Mouse (Mus musculus) limb, embryonic 12.5 days (tissue): ENCODE data around the gene Coq8a. TPM values are rescaled to one million over a fixed set of nuclear protein-coding genes. Genes with fewer than 3 reads are reported as not detected.

Experiments
- ATAC-seq: fragments of 200-750 bp; cut with Nextera tagmentation; 2 replicates; pipeline ENCODE4 v1.8.0; 2017; ENCODE audit warnings: low read depth, moderate TSS enrichment; ENCODE audit not compliant: insufficient number of reproducible peaks, insufficient read depth, low FRiP score, low TSS enrichment
- H3K27ac ChIP-seq: fragments of 300-500 bp; sonication (generic); 2 replicates; pipeline ENCODE4 v1.5.1; 2016; ENCODE audit warnings: mild to moderate bottlenecking, moderate library complexity
- H3K27me3 ChIP-seq: fragments of 300-500 bp; sonication (generic); 2 replicates; pipeline ENCODE4 v1.6.1; 2016; ENCODE audit warnings: mild to moderate bottlenecking, moderate library complexity
- H3K36me3 ChIP-seq: fragments of 300-500 bp; sonication (generic); 2 replicates; pipeline ENCODE4 v1.6.1; 2016; ENCODE audit warnings: mild to moderate bottlenecking, moderate library complexity
- H3K4me1 ChIP-seq: fragments of 300-500 bp; sonication (generic); replicated peaks from 2 replicates; pipeline ENCODE4 v1.6.1; 2016
- H3K4me2 ChIP-seq: fragments of 300-500 bp; sonication (generic); 2 replicates; pipeline ENCODE4 v1.6.1; 2016; ENCODE audit warnings: mild to moderate bottlenecking, moderate library complexity
- H3K4me3 ChIP-seq: fragments of 300-500 bp; sonication (generic); replicated peaks from 2 replicates; pipeline ENCODE4 v1.5.1; 2016; ENCODE audit warnings: mild to moderate bottlenecking
- H3K9ac ChIP-seq: fragments of 300-500 bp; sonication (generic); replicated peaks from 2 replicates; pipeline ENCODE4 v1.6.1; 2016; ENCODE audit warnings: mild to moderate bottlenecking, moderate library complexity
- H3K9me3 ChIP-seq: fragments of 300-500 bp; sonication (generic); 2 replicates; pipeline ENCODE4 v1.6.1; 2016; ENCODE audit warnings: mild to moderate bottlenecking, moderate library complexity
- WGBS: fragments of 180-500 bp; shearing (Covaris S2); methylation state at CpG from one replicate; pipeline ENCODE4 v1.1.7; 2016; 5-methylcytosine and 5-hydroxymethylcytosine counted together
- polyA plus RNA-seq: library from polyadenylated mRNA; unstranded; fragments of >200 nt; fragmentation: Nextera tagmentation; extraction: Ambion mirVana; gene quantifications from 2 replicates; pipeline ENCODE4 v1.2.1, GENCODE M21; 2016

Coq8a gene
- polyA plus RNA-seq, result 4.0 and 6.0 TPM in 2 replicates

GRCm38 (mm10) chr1:180198959-180199714 is at the start of gene Coq8a:
Gene Coq8a, minus strand, starts transcription at chr1:180199602.
- Histone ChIP-seq H3K4me3 (no peak within 1 kb of the TSS), H3K36me3 (no peaks in the 10 kb centered on the region), H3K4me2 (no peak within 1 kb of the TSS), H3K27me3 (peaks cover 9% of the 10 kb centered on the region; the same call in 1 of the 2 replicates), H3K9me3 (peaks cover under 1% of the 10 kb centered on the region; the same call in 1 of the 2 replicates), H3K9ac (no peak within 1 kb of the TSS), H3K4me1 (peaks cover 10% of the 10 kb centered on the region), H3K27ac (no peak within 1 kb of the TSS)
- 63% methylated on average over 4 of the region's 4 CpGs for WGBS
- ATAC-seq, result no peak

DNA sequence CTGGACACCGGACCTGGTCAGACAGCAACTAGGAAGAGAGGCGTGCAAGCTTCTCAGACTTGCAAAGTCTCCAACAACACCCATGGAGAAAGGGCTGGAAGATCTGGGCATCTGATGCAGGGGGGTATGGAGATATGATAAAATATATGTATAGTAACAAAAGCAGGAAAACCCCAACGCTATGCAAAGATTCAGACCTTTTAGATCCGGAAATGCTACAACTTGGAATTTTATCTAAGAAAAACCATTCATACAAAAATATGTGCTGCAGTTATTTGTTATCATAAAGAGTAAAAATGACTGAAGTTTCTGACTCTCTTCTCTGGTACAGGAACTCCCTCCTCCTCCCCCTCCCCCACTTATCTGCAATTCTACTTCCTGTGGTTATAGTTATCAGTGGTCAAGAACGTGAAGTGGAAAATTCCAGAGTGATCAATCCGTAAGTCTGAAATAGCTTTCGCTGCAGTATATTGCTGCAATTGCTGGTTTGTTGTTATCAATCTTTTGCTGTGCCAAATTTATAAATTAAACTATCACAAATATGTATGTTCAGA is 49.3 kb upstream of the Coq8a start:
- H3K27me3 ChIP-seq, result no peaks in the 10 kb centered on the region; the same call in 1 of the 2 replicates
- ATAC-seq, result no peak
- H3K4me2 ChIP-seq, result no peak overlapping the region
- no peaks in the 10 kb centered on the region for H3K9me3 ChIP-seq
- 90% methylated on average over 7 of the region's 7 CpGs for WGBS
- peaks cover 11% of the 10 kb centered on the region for H3K4me1 ChIP-seq
- no peak overlapping the region for H3K4me3 ChIP-seq
- no peak overlapping the region for H3K27ac ChIP-seq
- no peak overlapping the region for H3K9ac ChIP-seq
- 0 out of 2 replicates have a peak, but pooled peaks cover 3% of the 10 kb centered on the region for H3K36me3 ChIP-seq

GRCm38 (mm10) chr1:180247901-180248300 is 48.5 kb upstream of the Coq8a start:
- Histone ChIP-seq H3K27me3 (no peaks in the 10 kb centered on the region; the same call in 1 of the 2 replicates), H3K27ac (no peak overlapping the region), H3K4me3 (no peak overlapping the region), H3K9ac (no peak overlapping the region), H3K9me3 (no peaks in the 10 kb centered on the region), H3K4me1 (peaks cover 11% of the 10 kb centered on the region), H3K4me2 (no peak overlapping the region), H3K36me3 (0 out of 2 replicates have a peak, but pooled peaks cover 3% of the 10 kb centered on the region)
- WGBS, result 92% methylated on average over 7 of the region's 7 CpGs
- ATAC-seq, result no peak

GRCm38 (mm10) chr1:180245741-180246507 is 46.5 kb upstream of the Coq8a start:
- Histone ChIP-seq H3K4me1 (peaks cover 11% of the 10 kb centered on the region), H3K9me3 (no peaks in the 10 kb centered on the region), H3K4me3 (no peak overlapping the region), H3K27me3 (no peaks in the 10 kb centered on the region; the same call in 1 of the 2 replicates), H3K36me3 (0 out of 2 replicates have a peak, but pooled peaks cover 3% of the 10 kb centered on the region), H3K27ac (no peak overlapping the region), H3K4me2 (no peak overlapping the region), H3K9ac (no peak overlapping the region)
- WGBS, result 88% methylated on average over 13 of the region's 13 CpGs
- no peak for ATAC-seq

DNA sequence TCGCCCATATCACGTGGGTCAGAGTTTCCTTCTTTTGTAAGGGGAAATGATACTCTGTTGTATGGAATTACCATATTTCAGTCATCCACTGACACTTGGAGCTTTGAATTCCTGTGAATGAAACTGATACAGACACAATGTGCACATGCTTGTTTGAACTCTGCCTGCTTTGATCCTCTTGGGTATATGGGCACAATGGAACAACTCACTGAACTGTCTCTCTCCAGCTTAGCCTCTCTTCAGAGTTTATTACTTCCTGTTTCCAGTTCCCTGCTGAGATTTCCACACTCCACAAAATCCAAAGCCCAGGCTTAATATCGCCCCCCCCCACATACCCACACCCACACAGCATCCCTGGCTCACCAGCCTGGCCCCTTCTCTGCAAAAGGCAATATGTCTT is 32.3 kb upstream of the Coq8a start:
- Histone ChIP-seq H3K9me3 (peaks cover 8% of the 10 kb centered on the region; the same call in 1 of the 2 replicates), H3K27ac (peak overlapping the region; percentile 50; the same call in 1 of the 2 replicates), H3K36me3 (no peaks in the 10 kb centered on the region), H3K27me3 (no peaks in the 10 kb centered on the region), H3K4me2 (no peak overlapping the region), H3K4me1 (peaks cover 16% of the 10 kb centered on the region), H3K4me3 (no peak overlapping the region), H3K9ac (no peak overlapping the region)
- ATAC-seq, result no peak
- 66% methylated on average over 3 of the region's 3 CpGs for WGBS

- H3K4me1 ChIP-seq, result peaks cover 24% of the 10 kb centered on the region
- no peaks in the 10 kb centered on the region for H3K36me3 ChIP-seq
- no peak overlapping the region for H3K4me3 ChIP-seq
- no peak for ATAC-seq
- no peak overlapping the region for H3K9ac ChIP-seq
- H3K27me3 ChIP-seq, result no peaks in the 10 kb centered on the region
- H3K27ac ChIP-seq, result no peak overlapping the region
- WGBS, result 26% methylated on average over 2 of the region's 2 CpGs
- no peak overlapping the region for H3K4me2 ChIP-seq
- peaks cover 8% of the 10 kb centered on the region; the same call in 1 of the 2 replicates for H3K9me3 ChIP-seq
These were observed 31.2 kb upstream of the Coq8a start for GRCm38 (mm10) chr1:180230580-180230979.

GRCm38 (mm10) chr1:180229906-180230305 is 30.5 kb upstream of the Coq8a start:
- Histone ChIP-seq H3K9me3 (peaks cover 8% of the 10 kb centered on the region; the same call in 1 of the 2 replicates), H3K27me3 (no peaks in the 10 kb centered on the region), H3K36me3 (no peaks in the 10 kb centered on the region), H3K9ac (no peak overlapping the region), H3K27ac (no peak overlapping the region), H3K4me2 (no peak overlapping the region), H3K4me3 (no peak overlapping the region), H3K4me1 (peaks cover 29% of the 10 kb centered on the region)
- ATAC-seq, result no peak
- 87% methylated on average over 7 of the region's 7 CpGs for whole genome bisulfite sequencing

GRCm38 (mm10) chr1:180228854-180229253 is 29.5 kb upstream of the Coq8a start:
- Histone ChIP-seq H3K9ac (no peak overlapping the region), H3K4me2 (no peak overlapping the region), H3K27ac (no peak overlapping the region), H3K27me3 (no peaks in the 10 kb centered on the region), H3K4me1 (peaks cover 29% of the 10 kb centered on the region), H3K36me3 (no peaks in the 10 kb centered on the region), H3K9me3 (peaks cover 8% of the 10 kb centered on the region; the same call in 1 of the 2 replicates), H3K4me3 (no peak overlapping the region)
- WGBS, result 85% methylated on average over 12 of the region's 12 CpGs
- no peak for ATAC-seq

- H3K27ac ChIP-seq, result peak overlapping the region; percentile 70
- peaks cover 18% of the 10 kb centered on the region for H3K4me1 ChIP-seq
- no peaks in the 10 kb centered on the region for H3K27me3 ChIP-seq
- H3K36me3 ChIP-seq, result no peaks in the 10 kb centered on the region
- no peak overlapping the region for H3K4me3 ChIP-seq
- H3K9me3 ChIP-seq, result peaks cover 8% of the 10 kb centered on the region; the same call in 1 of the 2 replicates
- WGBS, result 86% methylated on average over 3 of the region's 3 CpGs
- H3K4me2 ChIP-seq, result peak overlapping the region; percentile 71; the same call in 1 of the 2 replicates
- no peak for ATAC-seq
- no peak overlapping the region for H3K9ac ChIP-seq
These were observed 27.4 kb upstream of the Coq8a start for GRCm38 (mm10) chr1:180226766-180227165.

DNA sequence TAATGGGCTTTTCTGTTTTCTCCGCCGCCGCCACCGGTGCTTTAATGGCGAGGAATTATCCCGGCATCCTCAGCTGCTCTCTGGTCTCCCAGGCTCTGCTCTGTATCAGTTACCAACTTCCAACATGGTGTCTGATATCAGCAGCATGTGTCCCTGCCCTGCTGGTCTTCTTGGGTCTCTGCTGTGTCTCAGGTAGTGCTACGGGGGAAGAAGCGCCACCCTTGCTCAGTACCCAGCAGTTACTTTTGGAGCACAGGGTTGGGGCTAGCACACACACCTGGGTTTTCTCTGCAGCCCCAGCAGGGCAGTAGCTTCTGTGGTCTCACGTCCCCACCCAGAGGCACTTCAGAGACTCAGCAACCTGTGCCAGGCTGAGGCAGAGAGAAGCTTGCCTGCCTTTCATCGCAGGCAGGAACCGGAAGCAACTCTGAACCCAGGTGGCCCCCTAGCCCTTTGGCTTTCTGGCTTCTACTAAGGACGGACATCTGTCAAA is 26.9 kb upstream of the Coq8a start:
- peaks cover 13% of the 10 kb centered on the region for H3K4me1 ChIP-seq
- no peaks in the 10 kb centered on the region for H3K27me3 ChIP-seq
- 8% methylated on average over 12 of the region's 12 CpGs for WGBS
- peak overlapping the region; percentile 52 for H3K9ac ChIP-seq
- H3K4me2 ChIP-seq, result peak overlapping the region; percentile 71
- peaks cover 8% of the 10 kb centered on the region; the same call in 1 of the 2 replicates for H3K9me3 ChIP-seq
- ATAC-seq, result peak; percentile 53; the same call in 1 of the 2 replicates
- H3K27ac ChIP-seq, result peak overlapping the region; percentile 70
- no peaks in the 10 kb centered on the region for H3K36me3 ChIP-seq
- peak overlapping the region; percentile 49 for H3K4me3 ChIP-seq
